Mouse (Mus musculus): ENCODE measurements around the gene Mab21l2.

Mab21l2 gene

DNA sequence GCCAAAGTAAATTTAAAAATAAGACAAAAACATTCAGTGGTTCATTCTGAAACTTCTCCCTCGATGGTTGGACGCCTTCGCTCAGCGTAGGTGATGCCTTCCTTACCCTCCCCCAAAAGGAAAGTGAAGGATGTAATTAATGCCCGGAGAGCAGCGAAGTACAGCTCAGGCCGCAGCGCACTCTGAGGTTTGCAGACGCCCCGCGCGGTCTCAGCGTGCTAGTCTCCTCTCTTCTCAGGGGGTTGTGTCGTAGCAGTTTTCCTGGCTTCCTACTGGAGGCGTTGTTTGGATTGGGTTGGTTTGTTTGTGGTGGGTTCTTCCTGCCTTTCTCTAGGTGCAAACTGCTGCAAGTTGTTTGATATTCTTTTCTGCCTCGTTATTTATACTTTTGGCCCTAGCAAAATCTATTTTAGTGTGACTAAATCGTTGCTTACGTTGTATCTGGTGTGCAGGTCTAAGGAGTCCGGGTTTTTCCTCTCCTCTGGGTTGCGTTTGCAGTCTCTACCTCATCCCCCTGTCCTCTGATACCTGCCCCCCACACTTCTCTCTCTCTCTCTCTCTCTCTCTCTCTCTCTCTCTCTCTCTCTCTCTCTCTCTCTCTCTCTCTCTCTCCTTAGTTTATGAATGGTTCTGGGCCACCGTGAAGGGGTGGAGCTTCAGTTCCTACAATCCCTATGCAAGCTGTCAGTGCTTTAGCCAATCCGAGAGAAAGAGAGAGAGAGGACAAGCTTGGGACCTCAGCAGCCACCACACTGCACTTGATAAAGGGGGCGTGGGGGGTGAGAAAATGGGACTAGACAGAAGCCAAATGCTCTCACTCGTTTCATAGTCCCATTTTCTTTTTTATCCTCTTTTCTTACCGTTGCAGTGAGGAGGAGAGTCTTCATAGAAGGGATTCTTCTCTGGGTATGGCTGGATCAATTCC, at the start of gene Mab21l2:
Gene Mab21l2, minus strand, starts transcription at position 539 of the 925 bp plus-strand sequence.
- DNase-seq (ENCODE audit: low read depth, low spot score) = no peak

- DNase-seq (ENCODE audit: low read depth, low spot score) = no peak
These were observed 26.9 kb upstream of the Mab21l2 start for GRCm38 (mm10) chr3:86575312-86575711.

- no peak for DNase-seq (ENCODE audit: low read depth, low spot score)
These were observed 24.3 kb upstream of the Mab21l2 start for GRCm38 (mm10) chr3:86572519-86573244.

DNA sequence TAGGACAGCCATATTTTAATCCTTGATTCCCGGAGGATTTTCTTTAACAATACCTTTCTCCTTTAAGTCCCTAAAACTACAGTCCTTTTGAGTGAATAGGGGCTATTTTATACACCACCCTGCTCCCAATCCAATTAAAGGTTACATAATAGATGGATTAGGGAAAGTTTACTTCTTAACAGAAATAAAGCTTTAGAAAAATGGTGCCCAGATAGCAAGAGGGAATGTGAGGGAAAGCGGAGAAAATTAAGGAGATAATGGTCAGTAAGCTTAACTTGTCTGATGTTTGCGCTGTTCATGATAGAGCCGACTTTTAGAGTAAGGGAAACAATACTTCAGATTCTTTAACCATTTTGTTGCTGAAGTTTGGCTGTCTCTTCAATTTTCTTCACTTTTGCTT, 23.1 kb upstream of the Mab21l2 start:
- no peak for DNase-seq (ENCODE audit: low read depth, low spot score)

DNA sequence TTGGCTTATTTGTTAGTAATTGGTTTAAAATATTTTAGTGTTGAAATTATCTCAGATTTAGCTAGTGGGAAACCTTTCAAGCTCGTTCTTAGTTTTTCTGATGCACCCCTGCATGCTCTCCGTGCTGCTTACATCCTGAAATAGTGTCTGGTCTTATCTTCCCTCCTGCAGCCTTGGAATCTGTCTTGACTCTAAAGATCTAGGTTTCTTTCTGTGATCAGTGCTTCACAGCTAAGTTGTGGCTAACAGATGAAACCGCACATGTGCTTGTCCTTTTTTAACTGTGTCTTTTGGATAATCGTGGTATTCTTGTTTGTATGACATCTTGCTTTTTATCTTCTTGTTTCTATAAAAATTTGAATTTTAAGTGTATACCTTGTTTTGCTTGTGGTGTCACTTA, 18.9 kb upstream of the Mab21l2 start:
- no peak for DNase-seq (ENCODE audit: low read depth, low spot score)

- DNase-seq (ENCODE audit: low read depth, low spot score) = no peak
These were observed 13.0 kb upstream of the Mab21l2 start for GRCm38 (mm10) chr3:86561396-86561795.

DNA sequence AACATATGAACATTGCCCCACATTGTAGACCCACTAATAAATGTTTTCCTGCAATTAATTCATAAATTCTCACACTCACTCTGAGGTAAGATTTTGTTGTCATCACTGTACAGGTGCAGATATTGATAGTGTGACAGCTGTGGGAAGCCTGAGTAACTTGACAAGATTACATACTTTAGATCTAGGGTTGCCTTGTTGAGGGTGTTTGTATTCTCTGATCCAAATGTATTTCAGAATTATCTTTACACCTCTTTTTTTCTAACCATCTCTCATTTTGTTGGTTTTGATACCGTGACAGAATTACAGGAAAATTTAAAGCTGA, 12.6 kb upstream of the Mab21l2 start:
- no peak for DNase-seq (ENCODE audit: low read depth, low spot score)

DNA sequence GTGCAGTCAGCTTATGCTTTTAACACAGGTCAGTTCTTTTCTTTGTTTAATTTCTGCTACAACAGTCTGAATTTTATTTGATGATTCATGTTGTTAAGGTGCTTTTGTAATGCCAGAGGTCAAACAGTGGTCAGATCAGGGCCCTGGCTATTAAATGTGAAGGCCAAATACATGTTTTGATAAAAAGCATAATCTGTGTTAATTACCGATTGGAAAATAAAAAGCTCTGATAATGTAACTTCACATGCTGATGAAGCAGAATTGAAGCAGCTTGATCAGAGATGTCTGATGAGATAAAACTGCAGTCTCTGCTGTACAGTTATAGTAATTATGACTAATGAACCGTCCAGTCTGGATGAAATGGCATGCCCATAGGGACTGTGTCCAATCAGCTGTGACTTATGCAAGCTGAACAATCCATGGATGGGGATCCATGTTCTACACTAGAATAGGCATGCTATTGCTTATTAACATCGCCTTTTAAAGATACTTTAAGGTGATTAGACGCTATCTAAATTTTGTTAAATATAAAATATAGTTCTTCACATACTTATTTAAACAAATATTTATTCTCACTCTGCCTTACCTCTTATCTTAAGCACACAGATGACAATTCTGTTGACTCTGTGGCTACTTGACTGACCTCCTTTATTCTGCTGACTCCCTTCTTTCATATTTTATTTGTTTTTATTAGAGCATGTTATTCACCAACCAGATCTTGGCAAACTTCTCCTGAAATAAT, 12.0 kb upstream of the Mab21l2 start:
- DNase-seq (ENCODE audit: low read depth, low spot score) = peak; percentile 21

GRCm38 (mm10) chr3:86559635-86560034, 11.2 kb upstream of the Mab21l2 start:
- no peak for DNase-seq (ENCODE audit: low read depth, low spot score)

- DNase-seq (ENCODE audit: low read depth, low spot score) = no peak
These were observed 10.5 kb upstream of the Mab21l2 start for GRCm38 (mm10) chr3:86558976-86559375.

GRCm38 (mm10) chr3:86552170-86552569, 3.7 kb upstream of the Mab21l2 start:
- no peak for DNase-seq (ENCODE audit: low read depth, low spot score)

DNA sequence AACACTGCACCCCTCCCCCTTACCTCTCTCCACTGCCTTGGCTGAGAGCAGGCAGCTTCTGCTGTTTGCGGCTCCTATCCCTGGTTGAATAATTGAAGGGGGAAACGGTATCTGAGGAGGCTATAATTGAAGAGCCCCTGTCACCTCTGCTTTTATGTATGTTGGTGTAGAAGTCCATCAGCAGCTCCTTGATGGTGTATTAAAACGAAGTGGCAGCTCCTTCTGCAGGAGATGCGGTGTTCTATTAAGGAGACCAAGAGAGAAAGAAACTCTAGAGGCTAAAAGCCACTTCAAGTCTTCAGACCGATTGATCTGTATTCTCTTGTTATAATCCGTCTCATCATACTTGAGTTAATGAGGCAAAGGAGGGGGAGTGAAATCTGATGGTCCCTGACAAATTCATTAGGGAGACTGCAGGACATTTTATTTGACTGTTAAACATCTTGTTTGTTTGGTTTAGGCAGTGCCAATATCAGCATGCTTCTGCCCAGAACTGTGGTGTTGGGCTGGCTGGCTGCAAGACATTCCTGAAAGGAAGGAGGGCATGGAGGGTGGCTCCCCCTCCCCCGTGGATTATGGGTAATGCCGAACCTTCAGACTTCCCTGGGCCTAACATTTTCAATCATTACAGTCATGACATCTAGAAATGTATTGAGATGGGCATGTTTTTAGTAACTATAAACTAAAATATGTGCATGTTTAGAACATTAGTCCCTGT, 2.7 kb upstream of the Mab21l2 start:
- no peak for DNase-seq (ENCODE audit: low read depth, low spot score)

DNA sequence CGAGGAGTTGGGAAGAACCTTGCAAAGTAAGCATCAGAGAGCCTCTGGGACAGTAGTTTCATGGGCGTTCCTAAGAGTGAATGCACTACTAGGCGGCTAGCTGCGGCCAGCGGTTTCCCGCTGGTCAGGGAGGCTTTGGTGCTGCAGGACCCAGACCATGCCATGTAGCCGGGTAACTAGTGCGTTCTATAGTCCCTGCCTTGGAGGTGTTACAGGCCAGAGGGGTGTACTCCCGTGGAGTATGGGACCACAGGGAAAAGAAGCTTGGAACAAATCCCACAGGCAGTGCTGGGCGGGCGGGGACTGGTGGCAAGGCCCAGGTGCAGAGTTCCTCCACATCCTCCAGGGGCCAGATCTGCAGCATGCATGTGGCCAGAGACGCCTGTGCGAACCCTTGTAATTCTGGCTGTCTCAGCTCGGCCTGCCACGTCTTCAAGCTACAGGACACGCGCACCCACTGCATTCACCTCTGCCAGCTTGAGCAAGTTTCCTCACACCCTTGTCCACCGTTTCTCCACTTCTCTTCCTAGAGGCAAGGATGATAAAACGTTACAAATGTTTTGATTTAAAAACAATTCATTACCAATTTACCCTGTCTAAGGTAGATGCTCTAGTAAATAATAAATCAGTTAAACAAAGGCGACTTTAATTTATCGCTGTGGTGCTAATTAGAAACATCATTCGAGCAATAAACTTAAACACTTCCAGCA, 2.0 kb upstream of the Mab21l2 start:
- no peak for DNase-seq (ENCODE audit: low read depth, low spot score)

GRCm38 (mm10) chr3:86547251-86547791, 1.1 kb downstream of the Mab21l2 start:
- no peak for DNase-seq (ENCODE audit: low read depth, low spot score)

DNA sequence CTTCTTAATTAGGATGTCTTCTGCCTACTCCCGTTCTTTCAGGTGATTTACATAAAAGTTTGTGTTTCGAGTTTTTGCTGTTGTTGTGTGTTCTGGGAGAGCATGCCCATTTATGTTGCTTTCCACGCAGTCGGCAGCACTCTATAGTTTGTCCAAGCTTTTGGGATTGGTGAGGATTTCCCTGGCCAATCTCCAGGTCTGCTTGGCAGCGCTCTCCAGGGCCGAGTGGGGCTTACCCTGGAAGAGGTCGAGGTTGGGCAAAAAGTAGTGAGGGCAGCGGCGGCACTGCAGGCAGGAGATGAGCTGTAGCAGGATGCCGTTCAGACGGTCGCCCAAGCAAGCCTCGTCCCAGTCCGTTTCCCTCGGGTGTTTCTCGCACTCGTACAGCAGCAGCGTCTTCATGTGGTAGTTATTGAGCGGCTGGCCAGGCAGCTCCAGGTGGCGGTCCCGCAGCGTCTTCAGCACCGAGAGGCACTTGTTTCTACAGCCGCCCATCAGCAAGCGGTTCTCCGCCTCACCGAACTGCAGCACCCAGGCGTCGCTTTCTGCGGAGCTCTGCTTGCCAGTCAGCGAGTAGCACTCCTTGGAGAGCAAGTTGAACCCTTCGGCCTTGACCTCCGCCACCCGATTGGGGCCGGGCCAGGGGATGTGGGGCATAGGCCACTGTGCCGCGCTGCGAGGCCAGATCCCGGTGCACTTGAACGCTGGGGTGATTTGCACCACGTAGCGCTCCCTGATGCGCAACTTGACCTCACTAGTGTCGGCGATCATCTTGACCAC, 1.8 kb downstream of the Mab21l2 start:
- no peak for DNase-seq (ENCODE audit: low read depth, low spot score)

DNA sequence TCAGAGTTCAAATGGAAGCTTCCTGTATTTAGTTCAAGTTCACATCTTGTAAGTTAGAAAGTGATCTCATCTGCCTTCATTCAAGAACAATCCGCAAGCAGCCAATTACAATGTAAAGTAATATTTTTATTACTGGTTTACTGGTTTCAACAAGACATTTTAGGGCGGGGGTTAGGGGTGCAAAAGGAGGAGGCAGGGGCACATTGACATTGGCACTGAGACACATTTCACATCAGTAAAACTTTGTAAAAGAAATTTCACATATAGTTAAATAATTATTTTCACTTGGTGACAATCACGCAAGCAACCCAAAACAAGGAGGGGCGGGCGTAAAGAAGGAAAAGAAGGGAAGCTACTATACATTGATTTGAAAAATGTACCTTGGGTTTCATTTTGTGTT, 2.5 kb downstream of the Mab21l2 start:
- no peak for DNase-seq (ENCODE audit: low read depth, low spot score)

GRCm38 (mm10) chr3:86544785-86545184, 3.6 kb downstream of the Mab21l2 start:
- DNase-seq (ENCODE audit: low read depth, low spot score) = no peak

GRCm38 (mm10) chr3:86541863-86542397, 6.5 kb downstream of the Mab21l2 start:
- DNase-seq (ENCODE audit: low read depth, low spot score) = no peak

- DNase-seq (ENCODE audit: low read depth, low spot score) = no peak
These were observed 7.3 kb downstream of the Mab21l2 start for GRCm38 (mm10) chr3:86541074-86541614.
